Mouse (Mus musculus) heart, adult 8-10 months (tissue): ENCODE measurements around the gene Robo2. TPM values are rescaled to one million over a fixed set of nuclear protein-coding genes. Genes with fewer than 3 reads are reported as not detected.
A peak's percentile ranks its signal among the peaks of the same experiment; 100 is the strongest.

Experiments used
- DNase-seq: peaks from one replicate; pipeline ENCODE4 v3.0.0; 2022; ENCODE audit warnings: low spot score
- total RNA-seq, 4 experiments: library from RNA; stranded (reverse); gene quantifications; 2 replicates each; pipeline ENCODE4 v1.2.4; 2022

The Robo2 gene
- 1 to 10 TPM in 3 of 4 experiments, under 1 TPM in 1; 0.95 to 3.1 (median 1.2) TPM for total RNA-seq

DNA sequence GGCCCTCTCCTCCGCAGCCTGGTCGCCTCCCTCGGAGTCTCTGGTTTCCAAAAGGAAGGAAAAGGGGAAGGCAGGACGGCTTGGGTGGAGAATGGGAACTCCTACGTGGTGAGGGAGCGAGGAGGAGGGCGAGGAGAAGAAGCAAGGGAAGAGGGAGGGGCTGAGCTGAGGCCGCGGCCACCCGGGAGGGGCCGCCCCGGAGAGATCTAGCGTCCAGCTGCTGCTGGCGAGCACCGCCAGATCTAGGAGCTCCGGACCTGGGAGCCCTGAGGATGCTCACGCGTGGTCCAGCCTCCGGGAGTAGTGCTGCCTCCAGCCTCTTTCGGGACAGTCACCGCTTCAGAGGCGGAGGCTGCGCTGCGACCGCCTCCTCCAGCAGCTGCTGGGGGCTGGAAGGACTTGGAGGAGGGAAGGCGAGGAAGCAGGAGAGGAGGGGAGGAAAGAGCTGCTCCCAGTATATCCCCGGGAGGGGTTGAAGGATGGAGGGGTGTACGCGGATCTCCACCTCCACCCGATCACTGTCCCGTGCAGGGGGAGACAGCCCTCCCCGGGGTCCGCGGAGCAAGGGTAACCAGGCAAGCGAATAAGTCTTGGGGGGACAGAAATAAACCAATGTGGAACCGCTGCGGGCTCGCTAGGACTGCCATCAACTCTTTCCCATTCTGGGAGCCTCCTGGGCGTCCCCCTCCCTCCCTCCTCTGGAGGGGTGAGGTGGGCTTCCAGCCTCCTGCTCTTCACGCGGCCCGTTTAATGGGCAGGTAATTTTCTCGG is at the start of gene Robo2:
Robo2 (minus strand) TSS at position 345 of the 771 bp plus-strand sequence.
- DNase-seq: peak; percentile 15

DNA sequence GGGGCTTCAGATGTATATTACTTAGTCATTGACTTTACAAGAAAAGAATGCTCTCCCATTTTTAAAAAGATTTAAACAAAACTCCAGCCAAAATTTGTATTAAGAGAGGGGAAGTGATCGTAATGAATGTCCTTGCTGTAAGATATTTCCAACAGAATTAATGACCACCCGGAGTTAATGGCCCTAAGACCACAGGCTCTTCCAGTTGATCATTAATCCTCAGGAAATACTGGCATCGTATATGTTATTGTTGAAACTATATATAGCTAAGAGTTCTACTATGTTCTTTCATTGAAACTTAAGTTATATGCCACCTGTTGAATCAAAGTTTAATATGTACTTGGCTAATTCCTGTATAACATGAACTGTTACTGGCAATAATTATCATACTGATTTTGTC is 46.5 kb upstream of the Robo2 start:
- DNase-seq: no peak

DNA sequence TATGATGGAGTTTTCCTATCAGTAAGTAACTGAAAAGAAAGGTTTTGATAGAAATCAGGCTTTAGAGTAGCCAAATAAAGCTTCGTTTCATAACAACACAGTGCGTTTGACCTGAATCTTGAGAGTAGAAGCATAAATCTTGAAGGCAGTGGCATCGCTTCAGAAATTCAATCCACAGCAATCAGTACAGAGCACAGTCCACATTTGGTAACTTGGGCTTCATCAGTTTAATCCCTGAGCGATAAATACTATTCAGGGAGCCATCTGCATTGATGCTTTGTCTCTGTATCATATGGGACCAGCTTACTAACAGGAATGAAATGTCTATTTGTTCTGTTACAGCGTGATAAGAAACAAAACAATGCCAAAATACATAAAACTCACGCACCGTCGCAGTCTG is 46.1 kb upstream of the Robo2 start:
- DNase-seq: no peak

DNA sequence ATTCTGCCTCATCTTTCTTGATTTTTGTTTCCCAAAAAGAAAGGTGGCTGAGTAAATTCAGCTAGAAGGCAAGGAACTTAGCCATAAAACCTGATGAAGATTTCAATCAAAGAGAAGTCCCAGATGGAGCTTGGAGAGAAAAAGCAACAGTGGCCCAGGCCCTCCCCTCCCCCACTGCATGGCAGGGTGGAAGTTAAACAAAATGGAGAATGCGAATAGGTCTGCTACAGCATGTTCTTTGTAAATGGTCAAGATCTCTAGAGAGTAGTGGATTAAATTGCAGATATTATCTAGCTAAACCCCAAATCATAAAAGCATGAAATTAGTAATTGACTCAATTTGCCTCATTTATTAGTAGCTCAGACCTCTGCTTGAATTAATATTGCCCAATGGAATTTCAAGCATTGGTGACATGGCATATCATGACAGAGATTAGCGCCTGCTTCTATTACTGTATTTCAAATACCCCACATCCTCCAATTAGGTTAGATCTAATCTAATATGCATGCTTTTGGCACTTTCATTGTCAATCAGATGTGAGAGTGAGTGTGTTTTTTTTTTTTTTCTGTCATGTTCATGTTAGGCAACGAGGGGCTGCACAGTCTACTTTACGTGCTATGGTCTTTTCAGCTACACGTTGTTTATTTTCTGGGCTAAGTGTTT is 45.3 kb upstream of the Robo2 start:
- DNase-seq: no peak

DNA sequence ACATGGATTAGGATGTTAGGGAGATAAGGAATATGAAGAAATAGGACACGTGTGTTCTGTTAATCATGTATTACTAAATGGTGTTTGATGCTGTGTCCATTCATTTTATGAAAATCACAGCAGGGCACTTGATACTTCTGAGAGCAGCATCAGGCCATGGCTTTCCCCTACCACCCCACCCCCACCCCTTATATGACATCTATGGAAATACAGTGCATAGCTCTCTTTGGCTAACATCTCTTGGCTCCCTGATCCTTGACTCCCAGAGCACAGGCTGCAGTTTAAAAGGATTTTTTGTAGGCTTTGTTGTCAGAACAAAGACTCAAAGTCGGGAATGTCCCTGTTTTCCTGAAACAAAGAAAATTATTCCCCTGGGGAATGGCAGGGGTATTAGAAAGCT is 43.6 kb upstream of the Robo2 start:
- no peak for DNase-seq

DNA sequence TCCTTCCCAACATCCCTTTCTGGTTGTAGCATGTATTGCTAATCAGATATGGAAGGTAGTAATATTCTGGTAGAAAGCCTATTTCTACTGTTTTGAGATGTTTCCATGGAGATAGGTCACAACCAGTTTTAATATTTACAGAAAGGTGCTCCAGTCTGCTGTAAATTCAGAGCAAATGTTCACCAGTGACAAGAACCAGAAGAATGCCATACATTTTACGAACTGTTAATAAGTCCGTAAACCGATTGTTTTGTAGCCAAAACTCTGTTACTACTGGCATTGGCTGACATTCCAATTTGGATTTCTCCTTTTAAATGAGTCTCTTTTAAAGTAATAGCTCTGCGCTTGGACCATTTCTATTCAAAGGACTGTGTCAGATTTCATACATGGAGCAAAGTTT is 36.4 kb upstream of the Robo2 start:
- no peak for DNase-seq

DNA sequence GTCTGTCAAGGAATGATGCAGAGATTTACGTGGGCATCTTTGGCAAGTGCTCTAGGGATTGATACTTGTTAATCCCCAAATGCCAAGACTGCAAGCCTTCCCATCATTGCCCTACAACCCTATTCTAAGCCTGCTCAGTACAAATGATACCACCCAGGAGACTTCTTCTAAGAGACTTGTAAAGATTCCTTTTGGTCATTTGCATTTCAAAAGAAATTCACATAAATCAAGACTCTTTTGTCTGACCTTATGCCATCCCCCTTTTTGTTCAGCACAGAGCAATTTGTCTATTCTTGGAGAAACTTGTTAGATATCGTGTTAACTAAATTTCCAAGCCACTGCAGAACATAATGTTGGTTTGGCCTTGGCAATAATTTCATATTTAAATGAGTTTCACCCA is 15.4 kb upstream of the Robo2 start:
- DNase-seq: no peak

DNA sequence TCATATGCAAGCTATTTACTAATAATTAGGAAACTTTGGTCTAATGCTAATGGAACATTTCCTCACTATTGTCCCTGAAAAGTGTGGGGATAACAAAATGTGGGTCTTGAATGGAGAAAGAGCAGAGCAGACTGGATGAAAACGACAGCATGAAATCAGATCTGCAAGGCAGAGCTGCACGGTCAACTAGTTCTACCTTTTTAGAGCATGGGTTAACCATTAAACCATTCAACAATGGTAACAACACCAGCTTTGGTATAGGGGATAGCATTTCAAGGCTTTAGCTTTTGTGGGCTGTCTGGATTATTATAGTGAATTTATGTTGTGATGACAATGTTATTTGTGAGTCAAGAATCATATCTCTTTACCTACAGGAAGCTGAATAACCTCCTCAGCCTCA is 8.7 kb upstream of the Robo2 start:
- DNase-seq: no peak

DNA sequence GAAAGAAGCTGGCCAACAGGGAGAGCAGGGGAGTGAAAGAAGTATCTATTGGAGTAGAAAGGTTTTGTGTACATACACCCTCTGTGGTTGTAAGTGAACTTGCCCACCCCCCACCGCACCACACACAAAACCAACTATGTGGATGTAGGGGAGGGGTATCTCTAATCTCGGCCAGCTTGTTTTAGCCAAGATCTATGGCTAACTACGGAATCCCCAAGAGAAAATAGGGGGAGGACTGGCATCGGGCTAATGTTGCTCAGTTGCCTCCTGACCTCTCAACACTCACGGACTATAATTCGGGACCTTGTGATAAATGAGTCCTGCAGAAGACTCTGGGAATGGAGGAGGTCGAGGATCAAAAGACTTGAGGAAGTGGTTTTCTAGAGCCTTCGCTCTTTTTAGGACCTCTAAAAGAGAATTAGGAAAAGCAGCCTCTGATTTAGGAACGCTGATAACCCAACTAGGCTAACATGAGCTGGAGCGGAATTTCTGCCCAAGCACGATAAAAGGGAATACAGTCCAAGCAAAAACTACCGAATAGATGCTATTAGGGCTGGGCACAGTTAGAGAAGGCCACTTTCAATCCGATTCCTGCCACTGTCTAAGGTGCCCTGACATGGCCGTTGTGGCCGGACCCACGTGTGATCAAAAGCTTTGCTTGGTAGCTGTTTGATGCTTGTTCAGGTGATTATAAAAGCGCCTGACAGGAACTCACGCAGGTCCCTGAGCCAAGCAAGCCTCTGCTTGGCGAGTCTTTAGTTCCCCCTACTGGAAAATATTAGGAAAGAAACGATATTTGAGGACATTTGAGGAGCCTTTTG is 1.1 kb upstream of the Robo2 start:
- DNase-seq: peak; percentile 36

DNA sequence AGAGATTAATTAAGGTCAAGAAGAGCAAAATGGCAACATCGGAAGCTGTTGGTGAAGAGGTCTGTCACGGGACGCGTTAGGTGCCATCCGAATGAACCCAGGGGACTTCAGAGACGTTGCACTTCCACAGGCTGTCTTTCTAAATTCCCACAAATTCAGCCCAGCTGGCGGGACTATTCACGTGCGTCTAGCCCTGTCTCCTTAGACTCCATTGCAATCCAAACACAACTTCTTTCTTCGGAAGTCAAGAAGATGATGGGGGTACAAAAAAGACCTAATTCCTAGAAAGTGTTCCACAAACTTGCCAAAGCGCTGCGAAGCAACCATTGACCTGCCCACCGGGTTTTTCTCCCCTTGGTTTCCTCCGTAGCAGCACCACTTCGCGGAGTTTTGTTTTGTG is 604 bp downstream of the Robo2 start:
- DNase-seq: no peak

DNA sequence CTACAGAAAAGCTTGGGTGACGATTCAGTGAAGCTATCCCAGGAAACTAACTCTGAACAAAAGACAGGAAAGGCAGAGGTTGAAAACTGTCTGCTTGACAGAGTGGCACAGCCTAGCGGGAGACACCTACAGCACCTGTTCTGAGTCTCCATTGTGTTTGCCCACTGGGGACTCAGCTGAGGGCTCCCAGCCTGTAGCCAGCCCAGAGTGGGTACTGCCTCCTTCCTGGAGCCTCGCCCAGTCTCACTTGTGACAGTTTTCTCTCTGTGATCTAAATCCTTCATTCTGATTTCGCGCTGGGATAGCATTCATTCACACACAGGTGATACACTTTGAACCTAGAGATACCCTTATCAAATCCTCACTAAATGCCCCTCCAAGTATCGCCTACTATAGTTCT is 1.5 kb downstream of the Robo2 start:
- no peak for DNase-seq

DNA sequence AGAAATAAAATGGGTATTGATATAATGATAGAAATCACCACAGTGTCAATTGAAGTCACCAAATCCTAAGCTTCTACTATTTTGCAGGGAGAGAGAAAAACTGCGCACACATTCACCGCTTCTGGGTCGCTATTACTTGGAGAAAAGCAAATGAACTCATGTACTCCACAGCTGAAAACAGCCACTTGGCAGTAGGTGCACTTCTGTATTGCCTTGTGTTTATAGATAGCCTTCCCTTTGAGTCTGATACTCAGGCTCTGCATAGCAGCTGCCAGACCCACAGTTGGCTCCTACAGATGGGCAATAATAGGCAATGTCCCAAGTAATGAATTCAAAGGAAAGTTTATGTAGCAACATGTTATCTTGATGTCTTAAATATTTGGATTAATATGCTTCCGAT is 2.1 kb downstream of the Robo2 start:
- no peak for DNase-seq

DNA sequence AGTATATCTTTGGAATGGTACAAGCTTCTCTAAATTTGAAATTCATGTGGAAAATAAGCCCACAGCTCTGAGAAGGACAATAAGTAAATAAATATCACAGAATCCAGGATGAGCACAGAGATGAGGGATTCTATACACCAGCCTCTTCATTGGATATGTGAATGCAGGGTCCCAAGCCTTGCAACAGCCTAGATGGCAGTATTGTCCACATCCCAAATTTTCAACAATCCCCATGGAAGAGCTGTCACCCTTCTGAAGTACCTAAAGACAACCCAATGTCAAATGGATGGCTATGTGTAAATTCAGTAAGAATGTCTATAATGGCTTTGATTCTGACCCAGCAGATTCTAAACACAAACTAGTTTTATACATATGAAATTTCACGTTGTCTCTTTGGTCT is 3.1 kb downstream of the Robo2 start:
- no peak for DNase-seq

DNA sequence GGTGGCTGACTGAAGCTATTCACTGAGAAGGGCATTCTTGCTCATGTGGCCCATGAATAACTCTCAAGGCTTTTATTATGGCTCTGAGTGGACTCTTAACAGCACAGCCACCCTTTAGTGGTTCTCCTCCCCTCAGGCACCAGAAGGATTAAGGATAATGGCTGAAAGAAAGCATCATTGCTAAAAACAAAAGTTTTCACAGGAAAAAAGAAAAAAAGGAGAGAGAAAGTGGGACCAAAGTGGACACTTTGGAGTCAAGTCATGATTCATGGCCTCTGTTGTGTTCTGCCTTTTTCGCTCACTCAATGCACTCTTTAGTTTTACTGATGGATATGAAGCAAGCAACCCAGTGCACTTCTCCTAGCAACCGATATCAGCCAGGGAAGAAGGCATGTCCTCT is 14.3 kb downstream of the Robo2 start:
- DNase-seq: no peak

DNA sequence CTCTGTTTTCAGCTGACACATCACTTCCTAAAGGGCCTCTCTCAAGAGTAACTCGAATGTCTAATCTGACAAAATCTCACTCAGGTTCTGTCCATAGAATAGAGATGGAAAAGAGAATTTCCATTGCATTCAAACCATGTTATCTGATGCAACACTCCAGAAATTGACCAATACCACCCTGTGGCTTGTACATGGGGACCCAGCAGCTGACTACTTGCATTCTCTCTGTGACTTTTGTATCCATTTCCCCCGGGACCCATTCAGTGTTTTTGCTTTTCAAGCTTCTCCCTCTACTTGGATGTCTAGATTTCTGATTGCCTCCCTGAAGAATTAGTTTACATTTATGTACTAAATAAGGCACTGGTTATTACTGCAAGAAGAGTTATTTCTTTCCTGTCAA is 15.9 kb downstream of the Robo2 start:
- DNase-seq: no peak

DNA sequence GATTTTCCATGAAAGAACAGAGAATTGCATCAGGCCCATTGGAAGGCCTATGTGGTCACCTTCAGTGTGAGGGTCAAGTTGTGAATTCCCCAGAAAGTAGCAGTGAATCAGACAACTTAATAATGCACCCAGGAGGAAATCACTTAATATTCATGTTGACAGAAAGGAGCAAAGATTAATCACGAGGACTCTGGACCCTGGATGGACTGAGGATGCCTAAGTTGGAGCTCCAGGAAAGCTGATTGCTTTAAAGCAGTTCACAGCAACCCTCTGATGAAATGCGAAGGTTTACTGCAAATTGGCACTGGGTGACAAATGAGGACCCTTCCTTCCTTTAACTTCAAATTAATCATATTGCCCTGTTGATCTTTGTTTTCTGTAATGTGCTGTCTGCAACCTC is 32.2 kb downstream of the Robo2 start:
- no peak for DNase-seq

DNA sequence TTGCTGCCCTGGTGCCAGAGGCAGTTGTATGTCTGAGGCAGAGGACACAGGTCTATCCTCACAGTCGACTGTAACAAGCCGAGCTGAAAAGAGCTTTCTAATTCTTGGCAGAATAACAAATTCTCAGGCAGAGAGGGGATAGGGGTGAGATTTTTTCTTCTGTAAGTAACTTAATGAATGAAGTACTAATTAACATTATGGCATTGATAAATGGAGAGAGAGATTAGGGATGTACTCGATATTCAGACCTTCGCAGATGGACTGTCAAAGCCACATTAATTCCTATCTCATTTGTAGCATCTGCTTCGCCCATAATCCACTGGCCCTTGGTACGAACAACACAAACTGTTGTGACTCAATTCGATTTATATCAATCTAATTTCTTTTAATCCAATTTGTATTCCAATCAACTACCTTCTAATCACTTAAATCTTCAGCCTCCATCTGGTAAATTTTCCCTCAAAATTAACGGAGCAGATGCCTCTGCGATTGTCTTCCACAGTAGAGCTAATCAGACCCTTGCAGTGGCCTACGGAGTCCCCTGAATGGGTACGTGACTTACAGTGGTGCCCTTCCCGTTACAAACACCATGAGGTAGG is 36.2 kb downstream of the Robo2 start:
- no peak for DNase-seq

DNA sequence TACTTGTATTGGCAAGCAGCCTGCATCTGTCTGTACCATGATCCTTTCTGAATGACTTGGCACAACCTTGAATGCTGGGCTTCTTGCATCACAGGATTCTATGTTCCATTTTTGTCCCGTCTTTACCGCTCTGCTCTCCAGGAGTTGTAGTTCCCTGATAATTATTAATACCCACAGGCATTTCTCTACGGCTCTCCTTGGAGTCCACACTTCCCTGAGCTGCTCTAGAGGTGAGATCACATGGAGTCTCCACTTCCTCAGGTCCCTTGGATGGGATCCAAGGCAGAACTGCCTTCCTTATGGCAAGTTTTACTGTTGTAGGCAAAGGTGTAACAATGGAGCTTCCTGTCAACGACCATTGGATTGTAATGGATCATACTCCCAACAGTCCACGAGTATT is 37.1 kb downstream of the Robo2 start:
- DNase-seq: peak; percentile 1

DNA sequence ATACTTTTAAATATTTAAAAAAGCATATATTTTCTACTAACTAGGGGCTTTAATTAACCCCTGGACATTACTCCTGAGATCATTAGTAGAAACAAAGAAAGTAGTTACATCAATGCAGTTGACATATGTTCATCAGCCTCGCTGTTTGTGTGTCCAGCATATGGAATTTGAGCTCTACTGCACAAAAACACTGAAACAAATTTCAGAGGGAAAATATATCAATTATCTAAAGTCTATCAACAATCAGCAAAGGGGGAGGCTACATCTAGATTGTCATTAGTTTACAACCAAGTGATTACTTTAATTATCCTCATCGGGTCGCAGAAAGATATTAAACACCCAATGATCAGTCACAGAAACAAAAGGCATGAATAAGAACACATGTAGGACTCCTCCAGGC is 38.2 kb downstream of the Robo2 start:
- no peak for DNase-seq

DNA sequence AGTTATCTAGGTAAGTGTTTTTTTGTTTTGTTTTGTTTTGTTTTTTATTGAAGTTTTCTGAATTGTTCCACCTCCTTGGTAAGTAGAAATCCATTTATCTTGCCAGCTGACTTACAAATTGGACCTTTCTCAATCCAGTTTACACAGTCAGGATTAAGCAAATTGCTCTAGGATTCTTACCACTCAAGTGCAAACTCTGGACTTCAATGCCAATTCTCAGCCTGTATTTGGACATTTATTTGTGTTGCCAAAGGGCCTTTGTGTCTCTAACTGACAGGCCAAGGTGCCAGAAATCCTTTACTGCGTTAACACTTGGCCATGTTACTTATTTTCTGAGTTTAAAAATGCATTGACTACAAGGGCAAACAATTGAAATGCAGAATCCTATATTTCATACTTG is 38.7 kb downstream of the Robo2 start:
- no peak for DNase-seq

DNA sequence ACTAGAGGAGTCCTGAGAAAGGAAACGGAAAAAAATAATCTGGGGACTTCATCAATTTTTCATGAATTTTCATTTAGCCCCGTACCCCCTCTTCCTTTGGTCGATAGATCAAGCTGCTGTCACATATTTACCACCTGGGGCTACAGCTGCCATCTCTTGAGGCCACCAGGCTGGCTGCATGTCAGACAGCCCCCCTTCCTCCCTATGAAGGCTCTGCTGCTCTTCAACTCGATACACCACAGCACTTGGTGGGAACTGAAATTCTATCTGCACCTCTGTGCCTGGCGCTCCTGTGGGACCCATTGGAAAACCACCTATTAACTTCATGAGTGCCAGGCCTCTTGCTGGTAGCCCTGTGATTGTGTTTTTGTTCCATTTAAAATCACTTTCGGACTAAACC is 63.2 kb downstream of the Robo2 start:
- DNase-seq: no peak

DNA sequence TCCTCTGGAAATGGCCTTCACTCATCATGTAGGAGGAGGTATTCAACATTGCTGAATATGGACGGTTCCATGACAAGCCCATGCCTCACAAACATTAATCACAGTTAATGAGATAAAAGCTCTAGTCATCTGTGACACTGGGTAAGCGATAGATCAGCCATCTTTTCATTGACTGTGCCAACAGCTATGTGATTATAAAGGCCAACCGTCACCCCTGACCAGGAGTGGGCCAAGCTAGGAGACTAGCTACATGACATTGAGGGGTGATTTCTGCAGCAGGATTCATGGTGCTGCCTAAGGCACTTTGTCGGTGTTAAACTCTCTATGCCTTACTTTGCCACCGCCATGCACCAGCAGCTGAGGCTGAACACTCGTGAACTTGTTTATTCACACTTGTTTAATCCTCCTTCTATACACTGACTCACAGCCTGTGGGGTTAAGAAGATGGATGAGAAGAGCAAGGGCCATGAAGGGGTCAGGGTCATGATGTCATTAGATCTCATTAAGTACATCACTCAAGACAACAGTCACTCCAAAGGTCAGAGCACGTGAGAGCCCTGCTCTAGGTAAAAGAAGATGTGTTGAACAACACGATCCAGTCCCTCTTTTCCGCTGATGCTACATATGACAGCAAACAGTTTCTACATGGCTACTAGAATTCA is 72.5 kb downstream of the Robo2 start:
- DNase-seq: no peak
